Mouse (Mus musculus) heart, adult 2 months (tissue): Measurements from ENCODE around the gene Ndufv3. TPM values are rescaled to one million over a fixed set of nuclear protein-coding genes. Genes with fewer than 3 reads are reported as not detected.
A peak's percentile ranks its signal among the peaks of the same experiment; 100 is the strongest.

Experiments used
- DNase-seq, 2 experiments: peaks; one replicate each; pipeline ENCODE4 v3.0.0; 2021
- H3K27ac ChIP-seq: fragments of 200-600 bp; 2 replicates; pipeline ENCODE4 v1.8.1; 2022
- H3K27me3 ChIP-seq: fragments of 200-500 bp; 2 replicates; pipeline ENCODE4 v1.6.1; 2012; ENCODE audit warnings: mild to moderate bottlenecking, low read length, inconsistent platforms, mixed read lengths; ENCODE audit not compliant: control insufficient read depth, insufficient read depth
- H3K36me3 ChIP-seq: fragments of 200-500 bp; 2 replicates; pipeline ENCODE4 v1.6.1; 2012; ENCODE audit warnings: low read length, inconsistent platforms; ENCODE audit not compliant: control insufficient read depth, insufficient read depth
- H3K4me1 ChIP-seq: fragments of 200-500 bp; 2 replicates; pipeline ENCODE4 v1.6.1; 2011; ENCODE audit warnings: low read length; ENCODE audit not compliant: control insufficient read depth, insufficient read depth
- H3K4me3 ChIP-seq: fragments of 200-600 bp; 2 replicates; pipeline ENCODE4 v1.8.1; 2022
- H3K79me2 ChIP-seq: fragments of 200-500 bp; replicated peaks from 2 replicates; pipeline ENCODE4 v1.6.1; 2012; ENCODE audit warnings: mild to moderate bottlenecking, inconsistent platforms, low read length, moderate library complexity, mixed read lengths; ENCODE audit not compliant: control insufficient read depth, insufficient read depth
- H3K9ac ChIP-seq: fragments of 200-500 bp; 2 replicates; pipeline ENCODE4 v1.6.1; 2012; ENCODE audit warnings: low read depth, mild to moderate bottlenecking, control low read depth, inconsistent platforms, low read length, mixed read lengths
- CTCF ChIP-seq: fragments of 200-600 bp; IDR thresholded peaks from 2 replicates; pipeline ENCODE4 v1.8.1; 2022; ENCODE audit warnings: antibody characterized with exemption, mild to moderate bottlenecking, moderate library complexity
- EP300 ChIP-seq: fragments of 200-500 bp; IDR thresholded peaks from 2 replicates; pipeline ENCODE4 v1.6.1; 2011; ENCODE audit warnings: low read depth, low read length, control low read depth; ENCODE audit not compliant: insufficient read depth
- POLR2A ChIP-seq: fragments of 200-500 bp; IDR thresholded peaks from 2 replicates; pipeline ENCODE4 v1.6.1; 2011; ENCODE audit warnings: mild to moderate bottlenecking, low read depth, low read length, control low read depth; ENCODE audit not compliant: insufficient read depth
- WGBS: fragments of 180-500 bp; shearing (Covaris S2); methylation state at CpG from one replicate; pipeline ENCODE4 v1.1.7; 2018; 5-methylcytosine and 5-hydroxymethylcytosine counted together
- intact Hi-C: fragments of 180-260 bp; cut with DNase I; formaldehyde crosslinking; loops from one replicate; pipeline ENCODE4 v1.15.1; 2025
- long read RNA-seq: library from polyadenylated mRNA; stranded (forward); transcript quantifications from one replicate; pipeline ENCODE4 v2.0.0, GENCODE M21; 2021
- polyA plus RNA-seq: library from polyadenylated mRNA; depleted of rRNA; stranded (reverse); fragments of >200 nt; gene quantifications from 2 replicates; pipeline ENCODE4 v1.2.3, GENCODE M21; 2012; rRNA removed
- total RNA-seq, 2 experiments: library from RNA; stranded (reverse); gene quantifications; 2 replicates each; pipeline ENCODE4 v1.2.3; 2021

Gene Ndufv3
- total RNA-seq (1,000 to 10,000 TPM; 1,326 to 1,509 TPM), polyA plus RNA-seq (764 and 972 TPM in 2 replicates)
- long read RNA-seq, transcript Ndufv3-201 (4 exons, 1,582 nt), result minor isoform, 14 of 958 reads
- long read RNA-seq, transcript Ndufv3-202 (3 exons, 493 nt), result major isoform, 924 of 958 reads
- long read RNA-seq, partial matches to known transcripts, result 11 of 958 reads
- long read RNA-seq, other reads (novel, unspliced or antisense), result 9 of 958 reads

DNA sequence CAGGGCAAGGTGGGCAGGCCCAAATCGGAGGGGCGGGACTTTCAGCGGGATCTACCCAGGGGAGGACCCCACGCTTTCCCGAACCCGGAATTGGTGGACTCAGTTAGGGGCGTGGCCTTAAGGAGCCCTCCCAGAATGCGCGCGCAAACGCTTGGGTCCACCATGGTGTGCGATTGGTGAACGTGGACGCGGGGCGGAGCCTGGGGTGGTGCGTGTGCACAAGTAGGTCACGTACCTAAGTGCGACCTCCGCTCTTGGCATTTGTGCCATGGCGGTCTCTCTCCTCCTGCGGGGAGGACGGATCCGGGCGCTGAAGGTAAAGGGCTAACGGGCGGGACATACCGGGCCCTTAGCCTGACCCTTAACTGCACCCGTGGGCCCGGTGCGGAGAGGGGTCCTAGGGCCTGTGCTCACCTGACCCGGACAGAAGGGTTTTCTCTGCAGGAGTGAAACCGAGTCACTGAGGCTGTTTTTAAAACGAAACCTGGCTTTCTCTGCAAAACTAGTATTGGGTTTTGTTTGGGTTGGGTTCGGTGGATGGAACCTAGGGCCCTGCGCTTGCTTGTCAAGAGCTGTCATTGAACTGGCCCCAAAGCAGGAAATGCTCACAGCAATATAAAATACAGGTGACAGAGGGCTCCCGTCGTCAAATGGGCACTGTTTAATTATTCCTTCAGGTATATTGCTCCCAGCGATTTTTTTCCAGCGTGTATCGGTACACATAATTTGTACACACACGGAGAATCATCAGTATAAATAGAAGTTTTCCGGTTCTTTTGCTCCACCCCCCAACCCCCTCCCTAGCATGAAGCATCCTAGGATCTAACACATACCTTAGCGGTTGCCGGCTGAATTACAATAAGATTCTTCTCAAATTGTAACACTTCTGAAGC is at the start of gene Ndufv3, which contains the start of gene Wdr4:
Ndufv3 (plus strand) TSS at position 170 of the 893 bp plus-strand sequence.
Wdr4 (minus strand) TSS at position 35 of the 893 bp plus-strand sequence.
- intact Hi-C loops, result loop anchor here (2.0 kb wide), 1 partner anchor 43 kb away; no protein-coding TSS in a partner anchor
- DNase-seq, result peak; percentile 98 to 99
- Histone ChIP-seq H3K79me2 (peaks cover 1% of the 10 kb centered on the region; the same call in 1 of the 2 replicates), H3K4me3 (peak within 1 kb of the TSS; percentile 96), H3K27ac (peak within 1 kb of the TSS; percentile 85), H3K36me3 (peaks cover 8% of the 10 kb centered on the region), H3K9ac (peak within 1 kb of the TSS; percentile 77), H3K4me1 (peaks cover 5% of the 10 kb centered on the region), H3K27me3 (no peaks in the 10 kb centered on the region)
- TF ChIP-seq EP300 (peak; percentile 48; the same call in 1 of the 2 replicates), POLR2A (peak; percentile 96), CTCF (peak; percentile 39)
- WGBS, result under 1% methylated on average over 45 of the region's 45 CpGs

DNA sequence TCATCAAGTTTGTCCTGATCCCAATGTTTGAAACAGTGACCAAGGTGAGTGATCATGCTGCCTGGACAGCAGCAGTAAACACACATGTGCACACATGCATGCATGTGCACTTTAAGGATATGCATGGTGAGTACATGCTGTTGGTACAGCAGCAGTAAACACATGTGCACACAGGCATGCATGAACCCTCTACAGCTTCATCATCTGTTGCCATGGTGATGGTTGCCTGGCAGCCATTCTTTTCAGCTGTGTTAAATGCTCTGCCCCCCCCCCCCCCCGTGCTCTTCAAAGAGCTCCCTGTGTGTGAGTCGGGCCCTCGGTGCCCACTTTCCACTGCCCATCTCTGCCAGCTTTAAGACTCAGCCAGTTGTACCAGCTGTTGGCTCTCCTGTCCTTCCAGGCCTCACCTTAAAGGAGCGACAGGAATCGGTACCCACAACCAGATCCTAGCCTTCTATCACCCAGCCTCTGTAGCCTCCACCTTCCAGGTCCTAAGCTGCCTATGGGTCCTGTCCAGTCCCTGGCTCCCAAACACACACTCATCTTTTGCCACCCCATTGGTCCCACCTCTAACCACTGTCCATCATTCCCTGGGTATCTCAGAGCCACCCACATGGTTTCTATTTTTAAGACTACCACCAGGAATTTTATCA is 49.0 kb upstream of the Ndufv3 start:
- no peaks in the 10 kb centered on the region for H3K36me3 ChIP-seq
- WGBS, result 83% methylated on average over 5 of the region's 5 CpGs
- no peak overlapping the region for H3K27ac ChIP-seq
- intact Hi-C loops, result no loop called here
- no peak overlapping the region for H3K9ac ChIP-seq
- no peak for DNase-seq
- no peaks in the 10 kb centered on the region for H3K4me1 ChIP-seq
- H3K79me2 ChIP-seq, result no peaks in the 10 kb centered on the region
- TF ChIP-seq POLR2A (no peak), EP300 (no peak), CTCF (no peak)
- no peak overlapping the region for H3K4me3 ChIP-seq
- H3K27me3 ChIP-seq, result no peaks in the 10 kb centered on the region

DNA sequence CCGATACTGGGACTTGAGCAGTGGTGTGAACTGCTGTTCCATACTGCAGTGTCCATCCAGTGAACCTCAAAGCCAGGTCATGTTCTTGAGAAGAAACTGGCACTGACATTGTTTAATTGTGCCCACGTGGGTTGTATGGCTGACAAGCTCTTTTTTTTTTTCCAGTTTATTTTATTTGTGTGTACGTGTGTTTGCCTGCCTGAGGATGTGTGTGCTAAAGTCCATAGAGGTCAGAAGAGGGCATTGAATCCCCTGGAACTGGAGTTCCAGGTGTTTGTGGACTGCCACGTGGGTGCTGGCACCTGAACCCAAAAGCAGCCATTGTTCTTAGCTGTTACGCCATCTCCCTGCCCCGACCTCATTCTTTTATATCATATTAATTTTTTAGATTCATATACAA is 45.5 kb upstream of the Ndufv3 start:
- H3K79me2 ChIP-seq, result no peaks in the 10 kb centered on the region
- no peak overlapping the region for H3K27ac ChIP-seq
- TF ChIP-seq CTCF (no peak), EP300 (no peak), POLR2A (no peak)
- H3K9ac ChIP-seq, result no peak overlapping the region
- WGBS, result 83% methylated on average over 6 of the region's 6 CpGs
- DNase-seq, result no peak
- H3K27me3 ChIP-seq, result no peaks in the 10 kb centered on the region
- no peak overlapping the region for H3K4me3 ChIP-seq
- intact Hi-C loops, result no loop called here
- H3K36me3 ChIP-seq, result no peaks in the 10 kb centered on the region
- H3K4me1 ChIP-seq, result no peaks in the 10 kb centered on the region

GRCm38 (mm10) chr17:31478606-31479005 is 41.3 kb upstream of the Ndufv3 start:
- WGBS, result 79% methylated on average over 7 of the region's 7 CpGs
- intact Hi-C loops, result no loop called here
- no peak for TF ChIP-seq POLR2A
- TF ChIP-seq EP300, result no peak
- TF ChIP-seq CTCF, result no peak

GRCm38 (mm10) chr17:31479108-31479844 is 40.6 kb upstream of the Ndufv3 start:
- no peaks in the 10 kb centered on the region for H3K36me3 ChIP-seq
- H3K4me3 ChIP-seq, result no peak overlapping the region
- intact Hi-C loops, result no loop called here
- no peaks in the 10 kb centered on the region for H3K27me3 ChIP-seq
- DNase-seq, result no peak
- H3K27ac ChIP-seq, result no peak overlapping the region
- TF ChIP-seq EP300 (no peak), POLR2A (no peak), CTCF (no peak)
- H3K4me1 ChIP-seq, result no peaks in the 10 kb centered on the region
- H3K9ac ChIP-seq, result no peak overlapping the region
- 63% methylated on average over 11 of the region's 11 CpGs for WGBS
- H3K79me2 ChIP-seq, result no peaks in the 10 kb centered on the region

More at GRCm38 (mm10) chr17:31478606-31479005, 41.3 kb upstream of the Ndufv3 start:
- H3K4me1 ChIP-seq, result no peaks in the 10 kb centered on the region
- H3K79me2 ChIP-seq, result no peaks in the 10 kb centered on the region
- H3K27me3 ChIP-seq, result no peaks in the 10 kb centered on the region
- no peaks in the 10 kb centered on the region for H3K36me3 ChIP-seq
- no peak overlapping the region for H3K27ac ChIP-seq
- H3K9ac ChIP-seq, result no peak overlapping the region
- no peak overlapping the region for H3K4me3 ChIP-seq
- DNase-seq, result no peak
